Mouse (Mus musculus) neural tube, embryonic 12.5 days (tissue): ENCODE measurements around the gene Dmxl2. TPM values are rescaled to one million over a fixed set of nuclear protein-coding genes. Genes with fewer than 3 reads are reported as not detected.

ENCODE experiments used
- ATAC-seq: fragments of 200-750 bp; cut with Nextera tagmentation; 2 replicates; pipeline ENCODE4 v1.8.0; 2017; ENCODE audit warnings: low read depth, mild to moderate bottlenecking, moderate TSS enrichment, moderate library complexity; ENCODE audit not compliant: low FRiP score
- H3K27ac ChIP-seq: fragments of 300-500 bp; sonication (generic); 2 replicates; pipeline ENCODE4 v1.5.1; 2016
- H3K27me3 ChIP-seq: fragments of 300-500 bp; sonication (generic); replicated peaks from 2 replicates; pipeline ENCODE4 v1.6.1; 2016; ENCODE audit warnings: mild to moderate bottlenecking
- H3K36me3 ChIP-seq: fragments of 300-500 bp; sonication (generic); 2 replicates; pipeline ENCODE4 v1.6.1; 2016; ENCODE audit warnings: mild to moderate bottlenecking
- H3K4me1 ChIP-seq: fragments of 300-500 bp; sonication (generic); 2 replicates; pipeline ENCODE4 v1.6.1; 2016
- H3K4me2 ChIP-seq: fragments of 300-500 bp; sonication (generic); replicated peaks from 2 replicates; pipeline ENCODE4 v1.6.1; 2016; ENCODE audit warnings: mild to moderate bottlenecking
- H3K4me3 ChIP-seq: fragments of 300-500 bp; sonication (generic); 2 replicates; pipeline ENCODE4 v1.5.1; 2016
- H3K9ac ChIP-seq: fragments of 300-500 bp; sonication (generic); 2 replicates; pipeline ENCODE4 v1.6.1; 2016; ENCODE audit warnings: mild to moderate bottlenecking
- H3K9me3 ChIP-seq: fragments of 300-500 bp; sonication (generic); 2 replicates; pipeline ENCODE4 v1.6.1; 2016; ENCODE audit warnings: mild to moderate bottlenecking
- WGBS: fragments of 180-500 bp; shearing (Covaris S2); methylation state at CpG from one replicate; pipeline ENCODE4 v1.1.7; 2016; 5-methylcytosine and 5-hydroxymethylcytosine counted together
- polyA plus RNA-seq: library from polyadenylated mRNA; unstranded; fragments of >200 nt; fragmentation: Nextera tagmentation; extraction: Ambion mirVana; gene quantifications from 2 replicates; pipeline ENCODE4 v1.2.1, GENCODE M21; 2016

Gene Dmxl2
- polyA plus RNA-seq, 1 experiment from 2014 or later: 29.7 TPM

GRCm38 (mm10) chr9:54489599-54489998, 11.8 kb downstream of the Dmxl2 start:
- WGBS: 88% methylated on average over 2 of the region's 2 CpGs
- no peaks in the 10 kb centered on the region for H3K4me1 ChIP-seq
- H3K9me3 ChIP-seq: no peaks in the 10 kb centered on the region
- no peaks in the 10 kb centered on the region for H3K36me3 ChIP-seq
- H3K4me2 ChIP-seq: no peak overlapping the region
- H3K9ac ChIP-seq: no peak overlapping the region
- no peaks in the 10 kb centered on the region for H3K27me3 ChIP-seq
- no peak for ATAC-seq
- H3K27ac ChIP-seq: no peak overlapping the region
- H3K4me3 ChIP-seq: no peak overlapping the region

DNA sequence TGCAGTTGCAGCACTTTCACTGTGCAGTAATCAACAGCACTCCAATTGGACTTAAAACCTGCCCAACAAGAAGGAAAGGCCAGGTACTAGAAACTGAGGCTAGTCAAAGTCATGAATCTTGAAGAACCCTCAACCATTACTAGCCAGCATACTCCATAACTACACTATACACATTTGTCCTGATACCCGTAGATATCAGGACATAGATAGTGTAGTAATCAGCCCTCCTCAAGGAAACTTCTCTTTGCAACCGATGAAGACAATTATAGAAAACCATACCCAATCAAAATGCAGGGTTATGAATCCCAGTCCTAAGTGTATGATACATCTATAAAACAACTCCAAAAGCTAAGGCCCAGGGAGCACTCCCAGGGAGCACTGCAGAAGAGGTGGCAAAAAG, 16.5 kb downstream of the Dmxl2 start:
- H3K4me2 ChIP-seq: no peak overlapping the region
- H3K9ac ChIP-seq: no peak overlapping the region
- H3K9me3 ChIP-seq: no peaks in the 10 kb centered on the region
- no peak overlapping the region for H3K4me3 ChIP-seq
- H3K27ac ChIP-seq: no peak overlapping the region
- 92% methylated on average over 2 of the region's 2 CpGs for WGBS
- no peaks in the 10 kb centered on the region for H3K27me3 ChIP-seq
- ATAC-seq: no peak
- H3K4me1 ChIP-seq: no peaks in the 10 kb centered on the region
- no peaks in the 10 kb centered on the region for H3K36me3 ChIP-seq

- ATAC-seq: no peak
- Histone ChIP-seq H3K4me2 (no peak overlapping the region), H3K27ac (no peak overlapping the region), H3K9ac (no peak overlapping the region), H3K27me3 (no peaks in the 10 kb centered on the region), H3K4me1 (no peaks in the 10 kb centered on the region), H3K9me3 (no peaks in the 10 kb centered on the region), H3K36me3 (no peaks in the 10 kb centered on the region), H3K4me3 (no peak overlapping the region)
- WGBS: 57% methylated on average over 4 of the region's 4 CpGs
Measured at GRCm38 (mm10) chr9:54483215-54483614, 18.2 kb downstream of the Dmxl2 start.

DNA sequence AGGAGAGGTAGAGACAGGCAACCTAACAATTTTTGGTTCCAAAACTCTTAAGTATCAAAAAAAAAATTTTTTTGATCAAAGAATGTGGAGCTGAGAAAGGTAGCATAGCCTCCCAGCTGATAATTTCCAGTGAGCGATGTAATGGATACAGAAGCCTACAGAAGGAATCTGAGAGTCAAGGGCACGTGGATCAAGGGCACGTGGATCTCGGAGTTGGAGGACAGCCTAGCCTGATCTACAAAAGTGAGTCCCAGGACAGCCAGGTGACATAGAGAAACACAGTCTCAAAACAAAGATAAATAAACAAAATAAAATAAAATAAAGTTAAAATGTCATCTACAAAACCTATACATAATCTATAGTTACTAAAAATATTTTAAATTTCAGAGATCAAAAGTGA, 18.7 kb downstream of the Dmxl2 start:
- WGBS: 88% methylated on average over 4 of the region's 4 CpGs
- no peaks in the 10 kb centered on the region for H3K27me3 ChIP-seq
- no peaks in the 10 kb centered on the region for H3K4me1 ChIP-seq

DNA sequence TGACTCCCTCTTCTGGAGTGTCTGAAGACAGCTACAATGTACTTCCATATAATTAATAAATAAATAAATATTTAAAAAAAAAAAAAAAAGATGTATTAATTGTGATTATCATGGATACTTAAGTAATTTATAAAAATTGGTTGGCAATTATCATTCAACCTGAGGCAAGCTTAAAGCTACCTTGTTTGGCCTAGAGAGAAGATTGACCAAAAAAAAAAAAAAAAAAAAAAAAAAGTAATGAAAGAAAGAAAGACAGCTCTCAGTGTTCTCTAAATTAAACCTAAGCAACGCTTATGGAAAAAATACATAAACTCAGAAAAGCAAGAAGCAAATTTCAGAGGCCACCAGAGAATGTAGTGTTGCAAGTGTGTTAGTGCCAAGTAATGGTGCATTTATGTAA, 22.4 kb downstream of the Dmxl2 start:
- H3K4me1 ChIP-seq: no peaks in the 10 kb centered on the region
- no peak overlapping the region for H3K4me2 ChIP-seq
- H3K9ac ChIP-seq: no peak overlapping the region
- H3K4me3 ChIP-seq: no peak overlapping the region
- H3K36me3 ChIP-seq: no peaks in the 10 kb centered on the region; the same call in 1 of the 2 replicates
- no peaks in the 10 kb centered on the region for H3K27me3 ChIP-seq
- no peaks in the 10 kb centered on the region for H3K9me3 ChIP-seq
- ATAC-seq: no peak
- WGBS: 97% methylated on average over 1 of the region's 1 CpGs
- no peak overlapping the region for H3K27ac ChIP-seq

More for the DNA sequence above, 18.7 kb downstream of the Dmxl2 start:
- Histone ChIP-seq H3K9ac (no peak overlapping the region), H3K27ac (no peak overlapping the region), H3K4me3 (no peak overlapping the region), H3K9me3 (no peaks in the 10 kb centered on the region), H3K4me2 (no peak overlapping the region), H3K36me3 (no peaks in the 10 kb centered on the region)
- no peak for ATAC-seq

DNA sequence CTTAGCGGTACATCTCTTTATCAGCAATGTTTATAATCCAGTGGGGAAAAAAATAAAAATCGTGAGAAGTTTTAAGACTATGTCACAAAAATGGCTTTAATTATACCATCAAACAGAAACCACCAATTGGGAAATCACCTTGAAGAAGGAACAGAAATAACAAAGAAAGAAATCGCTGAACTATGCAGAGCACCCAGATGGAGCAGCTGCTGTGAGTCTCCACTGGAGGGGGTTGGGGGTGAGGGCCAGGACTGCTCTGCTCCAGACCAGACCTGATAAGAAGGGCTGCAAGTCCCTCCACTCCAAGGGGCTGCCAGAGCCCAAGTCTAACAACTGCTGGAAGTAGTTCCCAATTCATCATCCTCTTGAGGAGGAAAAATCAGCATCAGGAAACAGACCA, 23.3 kb downstream of the Dmxl2 start:
- Histone ChIP-seq H3K4me1 (no peaks in the 10 kb centered on the region), H3K9ac (no peak overlapping the region), H3K4me3 (no peak overlapping the region), H3K4me2 (no peak overlapping the region), H3K27ac (no peak overlapping the region), H3K27me3 (no peaks in the 10 kb centered on the region), H3K9me3 (no peaks in the 10 kb centered on the region), H3K36me3 (no peaks in the 10 kb centered on the region; the same call in 1 of the 2 replicates)
- ATAC-seq: no peak
- 73% methylated on average over 3 of the region's 3 CpGs for WGBS

DNA sequence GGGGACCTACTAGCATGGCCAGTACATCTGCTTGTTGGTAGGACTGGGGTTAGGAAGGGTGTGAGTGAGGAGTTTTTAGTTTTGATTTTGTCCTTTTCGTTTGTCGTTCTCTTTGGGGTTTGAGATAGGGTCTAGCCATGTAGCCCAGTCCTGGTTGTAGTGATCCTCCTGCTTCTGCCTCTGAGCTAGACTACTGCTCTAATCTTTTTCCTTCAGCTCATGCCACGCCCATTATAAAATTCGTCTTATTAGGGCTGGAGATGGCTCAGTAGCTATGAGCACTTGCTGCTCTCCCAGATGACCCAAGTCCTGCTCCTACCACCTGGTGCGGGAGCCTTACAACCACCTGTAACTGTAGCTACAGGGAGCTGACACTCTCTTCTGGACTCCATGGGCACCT, 26.9 kb downstream of the Dmxl2 start:
- WGBS: 88% methylated on average over 5 of the region's 5 CpGs
- Histone ChIP-seq H3K27me3 (no peaks in the 10 kb centered on the region), H3K9me3 (no peaks in the 10 kb centered on the region), H3K4me1 (no peaks in the 10 kb centered on the region), H3K4me2 (no peak overlapping the region), H3K4me3 (no peak overlapping the region), H3K9ac (no peak overlapping the region), H3K36me3 (peaks cover under 1% of the 10 kb centered on the region; the same call in 1 of the 2 replicates), H3K27ac (no peak overlapping the region)
- ATAC-seq: no peak

DNA sequence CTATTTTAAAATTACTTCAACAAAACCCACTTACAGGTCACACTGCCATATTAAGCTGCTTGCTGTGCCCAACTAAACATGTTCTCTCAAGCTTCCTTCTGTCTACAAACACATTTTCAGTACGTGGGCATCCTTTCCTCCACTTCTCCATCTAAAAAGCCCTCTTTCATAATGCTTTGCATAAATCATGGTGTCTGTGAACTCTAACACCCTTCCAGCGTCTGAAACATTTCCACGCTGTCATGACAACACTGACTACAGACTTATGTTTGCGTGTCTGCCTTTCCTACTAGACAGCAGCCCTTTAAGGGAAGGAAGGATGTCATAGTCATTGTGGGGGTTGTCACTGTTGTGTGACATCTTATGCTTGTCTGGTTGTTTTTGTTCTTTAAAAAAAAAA, 27.4 kb downstream of the Dmxl2 start:
- no peaks in the 10 kb centered on the region for H3K4me1 ChIP-seq
- H3K9me3 ChIP-seq: no peaks in the 10 kb centered on the region
- WGBS: 36% methylated on average over 4 of the region's 4 CpGs
- H3K4me3 ChIP-seq: no peak overlapping the region
- H3K9ac ChIP-seq: no peak overlapping the region
- H3K36me3 ChIP-seq: peaks cover 3% of the 10 kb centered on the region; the same call in 1 of the 2 replicates
- H3K27me3 ChIP-seq: no peaks in the 10 kb centered on the region
- no peak overlapping the region for H3K27ac ChIP-seq
- no peak for ATAC-seq
- no peak overlapping the region for H3K4me2 ChIP-seq

- H3K4me3 ChIP-seq: no peak overlapping the region
- H3K4me1 ChIP-seq: no peaks in the 10 kb centered on the region
- no peaks in the 10 kb centered on the region for H3K27me3 ChIP-seq
- WGBS: 82% methylated on average over 3 of the region's 3 CpGs
- H3K9me3 ChIP-seq: no peaks in the 10 kb centered on the region
- no peak overlapping the region for H3K4me2 ChIP-seq
- ATAC-seq: no peak
- no peak overlapping the region for H3K27ac ChIP-seq
- H3K36me3 ChIP-seq: peaks cover 3% of the 10 kb centered on the region; the same call in 1 of the 2 replicates
- H3K9ac ChIP-seq: no peak overlapping the region
Measured at GRCm38 (mm10) chr9:54472784-54473183, 28.6 kb downstream of the Dmxl2 start.

- Histone ChIP-seq H3K4me2 (no peak overlapping the region), H3K27me3 (no peaks in the 10 kb centered on the region), H3K36me3 (0 out of 2 replicates have a peak, but pooled peaks cover 3% of the 10 kb centered on the region), H3K4me1 (no peaks in the 10 kb centered on the region), H3K4me3 (no peak overlapping the region), H3K27ac (no peak overlapping the region), H3K9me3 (no peaks in the 10 kb centered on the region), H3K9ac (no peak overlapping the region)
- ATAC-seq: no peak
- WGBS: 91% methylated on average over 2 of the region's 2 CpGs
Measured at GRCm38 (mm10) chr9:54469339-54469738, 32.1 kb downstream of the Dmxl2 start.

DNA sequence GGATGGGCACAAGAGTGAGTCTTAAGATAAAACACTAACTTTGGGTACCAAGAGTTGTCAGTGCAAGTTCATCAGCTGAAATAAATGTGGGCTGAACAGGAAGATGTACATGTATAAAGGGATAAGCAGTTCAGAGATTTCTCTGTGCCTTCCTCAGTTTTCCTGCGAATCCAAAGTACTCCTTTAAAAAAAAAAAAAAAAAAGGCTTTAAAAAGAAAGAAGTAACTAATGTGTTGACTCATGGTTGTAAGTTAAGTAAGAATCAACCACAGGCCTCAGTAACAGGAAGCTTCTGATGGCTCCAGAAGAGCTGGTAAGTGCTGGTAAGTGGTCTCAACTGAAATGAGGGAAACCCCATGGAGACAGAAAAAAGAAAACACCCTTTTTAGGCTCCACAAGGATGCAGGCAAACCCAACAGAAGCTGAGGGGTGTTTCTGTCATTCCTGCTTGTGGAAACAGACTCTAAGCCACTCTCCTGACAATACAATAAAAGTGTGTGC, 33.9 kb downstream of the Dmxl2 start:
- no peak overlapping the region for H3K4me3 ChIP-seq
- 92% methylated on average over 1 of the region's 1 CpGs for whole genome bisulfite sequencing
- ATAC-seq: no peak
- no peak overlapping the region for H3K9ac ChIP-seq
- no peak overlapping the region for H3K4me2 ChIP-seq
- H3K9me3 ChIP-seq: no peaks in the 10 kb centered on the region
- H3K27ac ChIP-seq: no peak overlapping the region
- H3K27me3 ChIP-seq: no peaks in the 10 kb centered on the region
- H3K36me3 ChIP-seq: 0 out of 2 replicates have a peak, but pooled peaks cover 3% of the 10 kb centered on the region
- H3K4me1 ChIP-seq: no peaks in the 10 kb centered on the region

- Histone ChIP-seq H3K27me3 (no peaks in the 10 kb centered on the region), H3K4me2 (no peak overlapping the region), H3K9ac (no peak overlapping the region), H3K4me1 (no peaks in the 10 kb centered on the region), H3K27ac (no peak overlapping the region), H3K4me3 (no peak overlapping the region), H3K36me3 (no peaks in the 10 kb centered on the region), H3K9me3 (no peaks in the 10 kb centered on the region)
- WGBS: 67% methylated on average over 4 of the region's 4 CpGs
- ATAC-seq: no peak
Measured at GRCm38 (mm10) chr9:54463483-54464054, 37.9 kb downstream of the Dmxl2 start.

- Histone ChIP-seq H3K27me3 (no peaks in the 10 kb centered on the region), H3K4me1 (no peaks in the 10 kb centered on the region), H3K36me3 (no peaks in the 10 kb centered on the region), H3K9ac (no peak overlapping the region), H3K9me3 (no peaks in the 10 kb centered on the region), H3K4me2 (no peak overlapping the region), H3K27ac (no peak overlapping the region), H3K4me3 (no peak overlapping the region)
- ATAC-seq: no peak
- whole genome bisulfite sequencing: 80% methylated on average over 6 of the region's 6 CpGs
Measured at GRCm38 (mm10) chr9:54439015-54439414, 62.4 kb downstream of the Dmxl2 start.
